Mouse (Mus musculus): ENCODE results near the gene Mchr1. TPM values are rescaled to one million over a fixed set of nuclear protein-coding genes. Genes with fewer than 3 reads are reported as not detected.

Mchr1 gene
- polyA plus RNA-seq, 1 experiment, result 1.1 TPM

DNA sequence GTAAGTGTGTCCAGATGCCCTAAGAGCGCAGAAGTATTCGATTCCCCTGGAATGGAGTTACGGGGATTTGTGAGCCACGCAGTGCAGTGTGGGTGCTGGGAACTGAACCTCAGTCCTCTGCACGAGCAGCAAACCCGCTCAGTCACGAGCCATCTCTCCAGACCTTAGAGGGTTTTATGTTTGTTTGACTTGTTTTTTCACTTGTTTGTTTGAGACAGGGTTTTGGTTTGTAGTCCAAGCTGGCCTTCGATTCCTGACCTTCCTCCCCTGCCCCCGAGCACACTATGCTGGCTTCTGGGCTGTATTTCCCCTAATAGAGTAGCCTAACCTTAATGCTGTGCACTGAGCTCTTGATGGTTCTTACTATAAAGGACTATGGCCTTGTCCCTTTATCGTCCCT lies 10.3 kb upstream of the Mchr1 start:
- no peaks in the 10 kb centered on the region for H3K4me1 ChIP-seq (ENCODE audit: control insufficient read depth, insufficient read depth, low read length)
- H3K4me3 ChIP-seq (ENCODE audit: insufficient read depth, low read length), result no peak overlapping the region
- no peak overlapping the region for H3K27ac ChIP-seq (ENCODE audit: insufficient read depth, low read length)
- TF ChIP-seq CTCF (IDR thresholded peaks at IDR 0.05; ENCODE audit: borderline replicate concordance, insufficient read depth, low read length) (no peak), POLR2A (IDR thresholded peaks at IDR 0.05; ENCODE audit: low read depth, low read length) (no peak)

GRCm38 (mm10) chr15:81225732-81226131 lies 9.6 kb upstream of the Mchr1 start:
- TF ChIP-seq CTCF (IDR thresholded peaks at IDR 0.05; ENCODE audit: borderline replicate concordance, insufficient read depth, low read length) (no peak), POLR2A (IDR thresholded peaks at IDR 0.05; ENCODE audit: low read depth, low read length) (no peak)

DNA sequence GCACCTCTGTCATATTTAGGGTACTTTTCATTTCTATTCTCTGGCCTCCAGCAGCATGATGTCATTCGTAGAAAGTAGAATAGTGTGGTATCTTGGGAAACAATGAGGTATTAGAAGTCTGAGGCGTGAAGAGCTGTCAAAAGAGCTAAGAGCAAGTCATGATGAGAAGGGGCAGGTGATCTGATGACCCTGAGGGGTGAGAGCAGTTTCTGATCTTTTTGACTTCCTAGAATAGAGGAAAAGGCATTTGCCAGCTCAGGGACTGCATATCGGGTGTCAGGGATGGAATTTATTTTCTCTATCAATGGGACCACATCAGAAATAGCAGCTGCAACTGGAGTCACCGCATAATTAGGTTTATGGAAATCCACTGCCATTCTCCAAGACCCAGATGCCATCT lies 8.5 kb upstream of the Mchr1 start:
- TF ChIP-seq POLR2A (IDR thresholded peaks at IDR 0.05; ENCODE audit: low read depth, low read length), result no peak
- TF ChIP-seq CTCF (IDR thresholded peaks at IDR 0.05; ENCODE audit: borderline replicate concordance, insufficient read depth, low read length), result no peak
- Histone ChIP-seq H3K4me3 (ENCODE audit: insufficient read depth, low read length) (no peak overlapping the region), H3K4me1 (ENCODE audit: control insufficient read depth, insufficient read depth, low read length) (no peaks in the 10 kb centered on the region), H3K27ac (ENCODE audit: insufficient read depth, low read length) (no peak overlapping the region)

More at GRCm38 (mm10) chr15:81225732-81226131, 9.6 kb upstream of the Mchr1 start:
- no peak overlapping the region for H3K27ac ChIP-seq (ENCODE audit: insufficient read depth, low read length)
- H3K4me1 ChIP-seq (ENCODE audit: control insufficient read depth, insufficient read depth, low read length), result no peaks in the 10 kb centered on the region
- H3K4me3 ChIP-seq (ENCODE audit: insufficient read depth, low read length), result no peak overlapping the region

- Histone ChIP-seq H3K27ac (ENCODE audit: insufficient read depth, low read length) (no peak overlapping the region), H3K4me1 (ENCODE audit: control insufficient read depth, insufficient read depth, low read length) (no peaks in the 10 kb centered on the region), H3K4me3 (ENCODE audit: insufficient read depth, low read length) (no peak overlapping the region)
- TF ChIP-seq POLR2A (IDR thresholded peaks at IDR 0.05; ENCODE audit: low read depth, low read length) (no peak), CTCF (IDR thresholded peaks at IDR 0.05; ENCODE audit: borderline replicate concordance, insufficient read depth, low read length) (no peak)
Measured at GRCm38 (mm10) chr15:81227275-81227674, 8.0 kb upstream of the Mchr1 start.

- no peak for TF ChIP-seq CTCF (IDR thresholded peaks at IDR 0.05; ENCODE audit: borderline replicate concordance, insufficient read depth, low read length)
- TF ChIP-seq POLR2A (IDR thresholded peaks at IDR 0.05; ENCODE audit: low read depth, low read length), result no peak
Measured at GRCm38 (mm10) chr15:81228258-81228657, 7.0 kb upstream of the Mchr1 start.

DNA sequence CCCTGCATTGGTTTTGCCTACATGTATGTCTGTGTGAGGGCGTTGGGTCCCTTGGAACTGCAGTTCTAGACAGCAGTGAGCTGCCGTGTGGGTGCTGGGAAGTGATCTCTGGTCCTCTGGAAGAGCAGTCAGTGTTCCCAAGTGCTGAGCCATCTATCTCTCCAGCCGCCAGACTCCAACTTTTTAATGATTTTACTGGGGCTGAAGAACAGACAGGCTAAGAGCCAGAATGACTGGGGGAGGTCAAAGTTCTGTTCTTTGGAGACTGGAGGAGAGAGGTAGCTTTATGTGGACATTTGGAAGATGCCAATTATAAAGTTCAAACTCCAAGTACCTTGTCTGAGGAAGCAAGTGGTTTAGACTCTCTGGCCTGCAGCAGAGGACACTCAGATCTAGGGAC lies 5.5 kb upstream of the Mchr1 start:
- Histone ChIP-seq H3K4me1 (ENCODE audit: control insufficient read depth, insufficient read depth, low read length) (no peaks in the 10 kb centered on the region), H3K4me3 (ENCODE audit: insufficient read depth, low read length) (no peak overlapping the region), H3K27ac (ENCODE audit: insufficient read depth, low read length) (no peak overlapping the region)
- TF ChIP-seq POLR2A (IDR thresholded peaks at IDR 0.05; ENCODE audit: low read depth, low read length) (no peak), CTCF (IDR thresholded peaks at IDR 0.05; ENCODE audit: borderline replicate concordance, insufficient read depth, low read length) (no peak)

More at GRCm38 (mm10) chr15:81228258-81228657, 7.0 kb upstream of the Mchr1 start:
- no peaks in the 10 kb centered on the region for H3K4me1 ChIP-seq (ENCODE audit: control insufficient read depth, insufficient read depth, low read length)
- H3K27ac ChIP-seq (ENCODE audit: insufficient read depth, low read length), result no peak overlapping the region
- no peak overlapping the region for H3K4me3 ChIP-seq (ENCODE audit: insufficient read depth, low read length)

DNA sequence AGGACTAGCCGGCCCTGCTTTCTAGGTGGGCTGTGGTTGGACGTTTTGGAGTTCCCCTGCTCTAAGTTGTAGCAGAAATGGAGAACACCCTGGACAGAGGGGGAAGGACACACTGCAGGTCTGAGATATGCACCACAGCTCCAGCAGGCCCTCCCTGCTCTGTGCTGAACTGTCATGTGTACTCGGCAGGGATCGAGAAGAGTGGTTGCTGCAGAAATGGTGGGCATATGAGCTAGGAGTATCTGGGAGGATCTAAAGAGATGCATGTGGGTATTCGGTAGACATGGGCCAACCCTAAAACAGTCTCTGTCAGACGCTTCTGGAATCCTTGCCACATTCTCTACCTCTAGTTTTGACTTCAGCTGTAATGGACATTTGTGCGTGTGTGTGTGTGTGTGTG lies 4.0 kb upstream of the Mchr1 start:
- no peak overlapping the region for H3K27ac ChIP-seq (ENCODE audit: insufficient read depth, low read length)
- TF ChIP-seq POLR2A (IDR thresholded peaks at IDR 0.05; ENCODE audit: low read depth, low read length), result no peak
- TF ChIP-seq CTCF (IDR thresholded peaks at IDR 0.05; ENCODE audit: borderline replicate concordance, insufficient read depth, low read length), result no peak
- H3K4me3 ChIP-seq (ENCODE audit: insufficient read depth, low read length), result no peak overlapping the region
- H3K4me1 ChIP-seq (ENCODE audit: control insufficient read depth, insufficient read depth, low read length), result no peaks in the 10 kb centered on the region

DNA sequence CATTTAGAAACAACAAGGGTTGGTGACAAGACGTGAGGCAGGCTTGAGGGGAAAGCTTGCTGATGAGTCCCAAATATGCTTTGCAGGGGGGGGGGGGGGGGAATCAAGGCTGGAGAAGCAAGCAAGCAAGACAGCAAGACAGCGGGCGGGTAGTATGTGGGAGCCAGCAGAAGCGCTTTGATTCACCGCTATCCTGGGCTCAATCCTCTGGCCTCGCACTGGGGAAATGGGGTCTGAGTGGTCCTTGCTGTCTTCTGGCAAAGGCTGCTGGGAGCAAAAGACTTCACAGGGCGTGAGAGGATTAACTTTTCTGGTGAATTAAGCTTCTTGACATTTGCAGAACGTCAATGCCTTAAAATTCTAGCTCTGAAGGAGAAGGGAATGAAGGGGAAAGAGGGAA lies 763 bp downstream of the Mchr1 start:
- TF ChIP-seq POLR2A (IDR thresholded peaks at IDR 0.05; ENCODE audit: low read depth, low read length), result no peak
- no peak for TF ChIP-seq CTCF (IDR thresholded peaks at IDR 0.05; ENCODE audit: borderline replicate concordance, insufficient read depth, low read length)
- H3K4me1 ChIP-seq (ENCODE audit: control insufficient read depth, insufficient read depth, low read length), result no peaks in the 10 kb centered on the region; the same call in 1 of the 2 replicates
- H3K27ac ChIP-seq (ENCODE audit: insufficient read depth, low read length), result no peak overlapping the region
- no peak overlapping the region for H3K4me3 ChIP-seq (ENCODE audit: insufficient read depth, low read length)

DNA sequence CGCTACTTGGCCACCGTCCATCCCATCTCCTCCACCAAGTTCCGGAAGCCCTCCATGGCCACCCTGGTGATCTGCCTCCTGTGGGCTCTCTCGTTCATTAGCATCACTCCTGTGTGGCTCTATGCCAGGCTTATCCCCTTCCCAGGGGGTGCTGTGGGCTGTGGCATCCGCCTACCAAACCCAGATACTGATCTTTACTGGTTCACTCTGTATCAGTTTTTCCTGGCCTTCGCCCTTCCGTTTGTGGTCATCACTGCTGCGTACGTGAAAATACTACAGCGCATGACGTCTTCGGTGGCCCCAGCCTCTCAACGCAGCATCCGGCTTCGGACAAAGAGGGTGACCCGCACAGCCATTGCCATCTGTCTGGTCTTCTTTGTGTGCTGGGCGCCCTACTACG lies 2.2 kb downstream of the Mchr1 start:
- H3K4me1 ChIP-seq (ENCODE audit: control insufficient read depth, insufficient read depth, low read length), result no peaks in the 10 kb centered on the region; the same call in 1 of the 2 replicates
- TF ChIP-seq CTCF (IDR thresholded peaks at IDR 0.05; ENCODE audit: borderline replicate concordance, insufficient read depth, low read length) (no peak), POLR2A (IDR thresholded peaks at IDR 0.05; ENCODE audit: low read depth, low read length) (no peak)

DNA sequence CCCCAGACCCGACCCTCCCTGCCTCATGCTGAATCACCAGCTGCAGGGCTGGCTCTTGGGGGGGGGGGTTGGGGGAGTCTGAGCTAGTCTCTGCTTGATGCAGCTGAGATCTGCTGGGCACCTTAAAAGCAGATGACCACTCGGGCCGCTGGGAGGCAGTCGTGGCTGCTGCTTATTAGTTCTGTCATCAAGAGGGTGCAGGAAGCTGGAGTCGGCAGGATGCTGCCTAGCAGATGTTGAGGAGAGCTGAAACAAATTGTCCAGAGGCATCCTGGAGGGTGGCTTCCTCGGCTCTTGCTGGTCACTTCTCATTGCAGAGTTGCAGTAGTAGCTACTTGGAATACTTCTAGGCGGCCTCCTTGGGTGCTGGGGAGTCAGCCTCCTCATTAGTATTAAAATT lies 4.0 kb downstream of the Mchr1 start:
- Histone ChIP-seq H3K4me1 (ENCODE audit: control insufficient read depth, insufficient read depth, low read length) (no peaks in the 10 kb centered on the region; the same call in 1 of the 2 replicates), H3K27ac (ENCODE audit: insufficient read depth, low read length) (no peak overlapping the region), H3K4me3 (ENCODE audit: insufficient read depth, low read length) (no peak overlapping the region)
- no peak for TF ChIP-seq POLR2A (IDR thresholded peaks at IDR 0.05; ENCODE audit: low read depth, low read length)
- TF ChIP-seq CTCF (IDR thresholded peaks at IDR 0.05; ENCODE audit: borderline replicate concordance, insufficient read depth, low read length), result peak; percentile 69

More for the DNA sequence above, 2.2 kb downstream of the Mchr1 start:
- no peak overlapping the region for H3K27ac ChIP-seq (ENCODE audit: insufficient read depth, low read length)
- no peak overlapping the region for H3K4me3 ChIP-seq (ENCODE audit: insufficient read depth, low read length)
